Mouse (Mus musculus) layer of hippocampus, postnatal 25 days (tissue): ENCODE results near the gene 1810013L24Rik. TPM values are rescaled to one million over a fixed set of nuclear protein-coding genes. Genes with fewer than 3 reads are reported as not detected.

Experiments used
- DNase-seq, 2 experiments: peaks; one replicate each; pipeline ENCODE4 v3.0.0; 2022; ENCODE audit warnings: mixed read lengths in 2 of 2, low spot score in 1 of 2; ENCODE audit errors: extremely low spot score in 1 of 2
- total RNA-seq, 2 experiments: library from RNA; stranded (reverse); gene quantifications; 2 replicates each; pipeline ENCODE4 v1.2.3; 2021

Gene 1810013L24Rik
- total RNA-seq, 2 experiments from 2014 or later: 93.3 to 104 TPM

DNA sequence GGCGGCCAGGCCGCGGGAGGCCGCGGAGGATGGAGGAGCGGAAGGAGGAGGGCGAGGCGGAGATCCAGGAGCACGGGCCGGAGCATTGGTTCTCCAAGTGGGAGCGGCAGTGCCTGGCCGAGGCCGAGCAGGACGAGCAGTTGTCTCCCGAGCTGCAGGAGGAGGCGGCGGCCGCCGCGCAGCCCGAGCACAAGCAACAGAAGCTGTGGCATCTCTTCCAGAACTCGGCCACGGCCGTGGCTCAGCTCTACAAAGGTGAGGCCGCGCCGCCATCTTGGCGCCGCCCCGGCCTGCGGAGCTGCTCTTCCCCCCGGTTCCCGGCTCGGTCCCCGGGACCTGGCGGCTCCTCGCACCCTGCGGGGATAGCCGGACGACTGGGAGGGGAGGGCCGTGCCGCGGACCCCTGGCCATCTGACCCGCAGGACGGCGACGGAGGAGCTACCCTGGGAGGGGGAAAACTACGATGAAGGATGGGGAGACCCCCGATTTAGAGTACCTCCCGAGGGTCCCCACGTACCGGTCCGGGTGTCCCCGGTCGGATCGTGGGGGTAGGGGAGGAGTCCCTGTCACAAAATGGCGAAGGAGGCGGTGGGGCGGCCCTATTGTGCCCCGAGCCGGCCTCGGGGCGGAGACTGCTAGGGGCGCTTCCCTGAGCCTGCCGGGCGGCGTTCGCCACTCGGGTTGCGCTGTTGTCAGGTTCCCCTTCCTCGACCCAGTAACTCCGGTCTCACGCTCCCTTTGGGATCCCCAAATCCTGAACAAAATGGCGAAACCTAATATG lies 721 bp downstream of the 1810013L24Rik start:
- DNase-seq: peak; percentile 54

DNA sequence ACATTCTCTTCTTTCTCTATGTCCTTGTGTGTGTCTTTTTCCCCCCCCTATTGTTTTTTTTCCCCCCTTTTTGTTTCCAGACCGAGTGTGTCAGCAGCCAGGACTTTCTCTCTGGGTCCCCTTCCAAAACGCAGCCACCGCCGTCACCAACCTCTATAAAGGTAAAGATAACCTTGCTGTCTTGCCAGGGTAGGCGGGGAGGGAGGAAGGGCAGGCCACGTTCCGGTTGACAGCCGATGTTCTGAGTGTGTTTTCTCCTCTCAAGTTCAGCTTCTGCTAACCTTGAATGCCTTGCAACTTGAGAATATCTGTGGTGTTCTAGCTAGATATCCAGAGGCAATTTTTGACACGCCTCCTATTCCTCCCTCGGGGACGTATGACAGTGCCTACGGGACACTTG lies 1.3 kb downstream of the 1810013L24Rik start:
- no peak for DNase-seq

DNA sequence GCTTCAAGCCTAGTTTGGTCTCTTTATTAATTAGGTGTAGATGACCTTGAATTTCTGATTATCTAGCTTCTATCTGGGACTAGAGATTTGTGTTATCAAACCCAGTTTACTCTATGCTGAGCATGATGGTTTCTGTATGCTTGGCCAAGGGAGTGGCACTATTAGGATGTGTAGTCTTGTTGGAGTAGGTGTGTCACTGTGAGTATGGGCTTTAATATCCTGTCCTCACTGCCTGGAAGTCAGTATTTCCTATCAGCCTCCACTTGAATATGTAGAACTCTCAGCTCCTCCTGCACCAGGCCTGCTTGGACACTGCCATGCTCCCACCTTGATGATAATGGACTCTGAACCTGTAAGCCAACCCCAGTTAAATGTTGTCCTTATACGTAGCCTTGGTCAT lies 7.0 kb downstream of the 1810013L24Rik start:
- DNase-seq: no peak

DNA sequence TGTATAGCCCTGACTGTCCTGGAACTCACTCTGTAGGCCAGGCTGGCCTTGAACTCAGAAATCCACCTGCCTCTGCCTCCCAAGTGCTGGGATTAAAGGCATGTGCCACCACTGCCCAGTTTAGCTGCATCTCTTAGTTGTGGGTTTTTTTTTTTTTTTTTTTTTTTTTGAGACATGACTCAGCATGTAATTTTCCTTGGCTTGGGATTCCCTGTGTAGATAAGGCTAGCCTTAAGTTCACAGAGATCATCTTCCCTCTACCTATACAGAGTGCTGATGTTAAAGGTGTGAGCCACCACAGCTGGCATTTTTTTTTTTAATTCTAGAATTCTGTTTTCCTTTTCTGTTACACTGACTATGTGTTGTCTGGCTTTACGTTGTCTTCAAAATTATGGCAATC lies 7.7 kb downstream of the 1810013L24Rik start:
- no peak for DNase-seq

DNA sequence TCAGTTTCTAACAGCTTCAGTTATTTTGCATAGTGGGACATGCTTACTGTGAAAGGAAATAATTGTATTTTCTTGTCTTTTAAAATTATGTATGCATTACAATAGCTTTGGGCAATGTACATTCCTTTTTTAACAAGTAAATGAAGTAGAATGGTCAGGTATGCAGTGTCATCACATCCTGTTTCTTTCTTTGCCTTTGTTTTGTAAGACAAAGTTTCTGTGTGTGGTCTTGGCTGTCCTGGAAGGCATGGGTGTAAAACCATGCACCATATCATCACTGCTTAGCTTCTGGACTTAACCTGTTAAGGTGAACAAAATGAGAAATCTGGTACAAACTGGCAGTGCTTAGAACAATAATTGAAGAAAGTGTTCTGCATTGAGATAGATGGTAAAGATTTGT lies 9.0 kb downstream of the 1810013L24Rik start:
- no peak for DNase-seq

DNA sequence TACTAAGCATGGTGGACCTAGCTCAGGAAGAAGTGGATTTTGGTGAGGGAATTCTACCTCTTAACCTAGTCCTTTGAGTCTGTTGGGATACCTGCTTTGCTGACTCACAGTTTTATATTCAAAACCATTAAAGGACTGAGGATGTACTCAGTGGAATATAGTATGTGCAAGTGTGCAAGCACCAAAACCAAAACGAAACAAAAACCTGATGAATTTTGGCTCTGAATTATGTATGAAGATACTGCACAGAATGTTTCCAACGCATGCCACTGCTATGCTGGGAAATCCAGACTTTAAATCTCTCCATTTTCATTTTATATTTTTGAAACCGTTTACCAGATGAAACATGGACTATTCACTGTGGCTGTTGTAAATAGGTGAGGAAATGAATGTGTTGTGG lies 10.7 kb downstream of the 1810013L24Rik start:
- no peak for DNase-seq

DNA sequence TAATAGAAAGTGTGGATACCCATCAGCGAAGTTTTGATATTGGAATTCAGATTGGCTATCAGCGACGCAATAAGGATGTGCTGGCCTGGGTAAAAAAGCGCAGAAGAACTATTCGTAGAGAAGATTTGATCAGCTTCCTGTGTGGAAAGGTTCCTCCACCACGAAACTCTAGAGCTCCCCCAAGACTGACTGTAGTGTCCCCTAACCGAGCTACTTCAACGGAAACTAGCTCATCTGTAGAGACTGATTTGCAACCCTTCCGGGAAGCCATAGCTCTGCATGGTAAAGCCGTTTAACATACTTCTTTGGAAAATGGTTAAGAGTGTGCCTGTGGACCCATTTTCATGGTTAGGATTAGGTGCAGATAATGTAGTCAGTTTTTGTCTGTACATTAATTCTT lies 13.1 kb downstream of the 1810013L24Rik start:
- no peak for DNase-seq

DNA sequence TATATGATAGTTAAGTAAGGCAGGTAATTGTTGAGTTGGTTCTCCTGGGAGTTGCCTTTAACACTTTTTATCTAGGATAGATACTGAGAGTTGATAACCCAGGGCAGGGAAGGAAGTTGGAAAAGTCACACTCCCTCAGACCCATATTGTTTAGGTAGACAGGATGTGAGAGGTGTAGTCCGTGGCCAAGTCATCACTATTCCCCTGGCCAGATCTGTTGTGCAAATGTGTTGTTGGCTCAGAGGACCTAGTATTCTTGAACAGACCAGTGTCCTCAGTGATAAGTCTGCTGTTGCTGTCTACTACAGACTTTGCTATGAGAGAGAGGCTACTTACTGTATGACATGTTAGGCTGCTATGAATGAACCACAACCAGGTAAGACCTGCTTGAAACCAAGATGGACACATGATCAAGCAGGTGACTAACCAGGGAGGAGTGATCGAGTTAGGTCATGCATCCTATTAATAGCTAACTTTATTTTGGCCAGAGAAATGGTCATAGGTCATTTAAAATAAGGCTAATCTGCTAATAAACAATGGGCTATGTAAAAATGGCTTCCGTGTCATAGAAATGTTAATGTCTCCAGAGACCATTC lies 13.8 kb downstream of the 1810013L24Rik start:
- DNase-seq: no peak

DNA sequence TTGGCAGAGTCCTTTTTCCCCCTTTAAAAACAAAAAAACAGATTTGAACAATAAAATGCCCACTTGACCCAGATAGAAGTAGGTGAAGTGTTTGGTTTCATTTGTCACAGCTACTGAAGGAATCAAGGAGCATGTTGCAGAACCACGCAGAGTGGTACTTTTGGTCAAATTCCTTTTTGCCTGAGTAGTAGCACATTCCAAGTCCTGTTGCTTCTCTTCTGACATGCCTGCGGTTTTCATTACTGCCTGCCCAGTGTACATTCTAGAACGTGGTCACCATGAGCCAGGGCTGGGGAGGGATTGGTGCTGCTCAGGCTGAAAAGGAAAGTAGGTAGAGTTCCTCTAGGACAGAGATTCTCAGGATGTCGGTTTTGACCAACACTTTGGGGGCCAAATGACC lies 16.1 kb downstream of the 1810013L24Rik start:
- DNase-seq: no peak

DNA sequence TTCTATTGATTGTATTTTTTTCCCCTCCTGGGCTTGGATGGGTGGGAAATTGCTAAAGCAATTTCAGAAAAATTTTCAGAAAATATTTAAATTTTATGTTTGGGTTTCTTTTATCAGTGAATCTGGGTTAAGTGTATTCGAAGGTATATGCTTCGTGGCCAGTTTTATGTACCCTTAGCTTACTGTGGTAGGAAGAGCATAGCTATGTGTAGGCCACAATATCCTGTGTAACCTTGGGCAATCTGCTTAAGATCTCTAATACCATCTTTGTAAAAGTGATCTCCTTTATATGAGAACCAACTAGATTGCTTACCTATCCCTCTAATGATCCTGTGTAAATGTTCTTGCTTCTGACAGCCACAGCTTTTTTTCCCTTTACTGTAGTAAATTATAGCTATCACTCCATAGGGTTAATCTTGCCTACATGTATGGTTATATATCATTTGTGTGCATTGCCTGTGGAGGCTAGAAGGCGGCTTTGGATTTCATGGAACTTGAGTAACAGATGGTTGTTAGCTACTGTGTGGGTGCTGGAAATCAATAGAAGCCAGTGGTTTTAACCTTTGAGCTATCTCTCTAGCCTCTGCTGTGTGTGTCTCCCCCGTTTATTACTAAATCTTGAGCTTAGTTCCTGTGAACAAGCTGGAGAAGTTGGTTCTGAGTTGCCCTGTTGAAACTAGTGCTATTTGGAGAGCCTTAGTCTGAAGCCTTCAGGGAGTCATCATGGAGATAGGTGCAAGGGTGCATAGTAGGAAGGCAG lies 18.6 kb downstream of the 1810013L24Rik start:
- no peak for DNase-seq

DNA sequence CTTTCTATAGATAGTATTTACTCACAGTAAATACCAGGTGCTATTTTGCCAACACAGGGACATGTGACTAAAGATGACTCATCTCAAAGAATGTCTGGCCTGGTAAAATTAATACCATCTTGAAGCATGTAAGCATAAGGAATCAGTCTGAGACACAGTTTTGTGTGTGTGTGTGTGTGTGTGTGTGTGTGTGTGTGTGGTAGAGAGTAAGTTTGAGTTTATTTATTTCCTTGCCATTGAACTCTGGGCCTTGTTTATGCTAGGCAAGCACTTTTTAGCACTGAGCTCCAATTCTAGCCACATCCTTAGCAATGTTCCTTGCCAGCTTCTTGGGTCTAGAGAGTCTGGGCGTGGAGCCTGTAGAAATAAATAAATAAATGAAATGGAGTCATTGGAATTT lies 20.0 kb downstream of the 1810013L24Rik start:
- no peak for DNase-seq

DNA sequence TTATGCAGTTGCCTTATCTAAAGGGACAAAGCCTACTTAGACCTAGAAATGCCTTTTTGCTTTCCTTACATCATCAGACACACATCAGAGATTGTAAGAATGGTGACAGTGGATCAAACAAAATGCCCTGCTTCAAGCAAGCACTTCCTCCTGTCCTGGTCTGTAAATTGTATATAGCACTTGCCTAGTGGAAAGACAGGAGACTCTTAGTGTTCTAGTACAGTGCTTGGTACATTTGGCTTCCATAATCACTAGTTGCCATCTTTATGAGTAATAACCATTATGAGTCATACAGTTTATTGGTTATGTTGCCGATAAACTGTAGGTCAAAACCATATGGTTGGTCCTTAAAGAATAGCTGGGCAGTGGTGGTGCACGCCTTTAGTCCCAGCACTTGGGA lies 25.2 kb downstream of the 1810013L24Rik start:
- no peak for DNase-seq

DNA sequence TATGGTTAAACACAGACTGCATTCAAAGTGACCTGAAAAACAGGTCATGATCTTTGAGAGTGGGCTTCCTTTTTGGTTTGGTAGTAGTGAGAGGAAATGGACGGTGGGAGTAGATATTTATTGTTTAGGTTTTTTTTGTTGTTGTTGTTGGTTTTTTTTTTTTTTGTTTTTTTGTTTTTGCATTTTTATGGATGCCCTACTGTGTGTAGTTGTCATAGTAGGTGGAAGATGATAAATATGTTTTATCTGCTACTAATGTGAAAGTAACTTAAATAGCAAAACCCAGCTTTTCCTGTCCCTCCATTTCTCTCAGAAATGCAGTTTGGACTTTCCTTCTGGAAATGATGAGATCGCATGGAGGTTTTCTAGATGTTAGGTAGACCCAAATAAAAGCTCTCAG lies 26.9 kb downstream of the 1810013L24Rik start:
- no peak for DNase-seq

DNA sequence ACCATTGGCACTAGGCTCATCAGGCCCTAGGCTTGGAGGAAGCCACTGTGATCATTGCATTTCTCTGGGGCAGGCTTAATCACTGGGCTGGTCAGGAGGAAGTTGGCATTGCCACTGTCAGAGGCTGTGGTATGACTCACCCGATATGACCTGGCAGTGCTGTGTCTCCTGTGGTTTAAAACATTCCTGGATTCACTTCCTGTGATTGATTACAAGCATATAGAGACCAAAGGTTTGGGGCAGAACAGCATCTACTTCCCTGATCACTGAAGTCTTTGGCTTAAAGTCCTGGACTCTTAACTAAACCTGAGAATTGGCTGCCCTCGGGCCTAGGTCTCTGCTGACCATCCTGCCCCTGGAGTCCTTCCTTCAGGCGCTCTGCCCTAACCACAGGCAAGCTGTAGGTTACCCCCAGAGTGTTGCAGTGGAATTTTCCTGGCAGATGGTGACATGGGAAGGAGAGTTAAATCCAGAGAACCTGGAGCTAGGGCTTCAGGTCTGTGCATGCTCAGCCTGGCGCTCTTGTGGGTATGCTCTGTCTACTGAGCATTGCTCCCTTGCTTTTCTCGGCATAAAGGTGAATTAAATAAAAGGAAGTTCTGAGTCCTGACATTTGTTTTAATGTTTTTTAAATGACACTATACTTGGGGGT lies 32.6 kb downstream of the 1810013L24Rik start:
- DNase-seq: no peak

DNA sequence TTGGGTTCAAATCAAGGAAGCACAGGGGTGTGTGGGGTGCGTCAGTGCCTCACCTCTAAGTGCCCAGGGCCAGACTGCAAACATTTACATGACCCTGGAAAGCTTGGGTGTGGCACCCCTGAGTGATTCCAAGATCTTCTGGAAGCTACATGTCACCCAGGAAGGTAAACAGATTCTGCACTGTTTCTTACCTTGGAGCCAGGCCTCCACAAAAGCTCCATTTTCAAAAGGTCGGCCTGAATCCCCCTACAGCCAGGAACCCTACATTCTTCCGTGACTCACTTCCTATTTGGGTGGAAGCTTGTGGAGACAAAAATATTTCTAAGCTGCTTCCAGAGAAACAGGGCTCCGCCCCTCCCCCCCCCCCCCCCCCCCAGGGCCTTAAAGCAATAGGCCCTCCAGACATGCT lies 34.3 kb downstream of the 1810013L24Rik start:
- no peak for DNase-seq

DNA sequence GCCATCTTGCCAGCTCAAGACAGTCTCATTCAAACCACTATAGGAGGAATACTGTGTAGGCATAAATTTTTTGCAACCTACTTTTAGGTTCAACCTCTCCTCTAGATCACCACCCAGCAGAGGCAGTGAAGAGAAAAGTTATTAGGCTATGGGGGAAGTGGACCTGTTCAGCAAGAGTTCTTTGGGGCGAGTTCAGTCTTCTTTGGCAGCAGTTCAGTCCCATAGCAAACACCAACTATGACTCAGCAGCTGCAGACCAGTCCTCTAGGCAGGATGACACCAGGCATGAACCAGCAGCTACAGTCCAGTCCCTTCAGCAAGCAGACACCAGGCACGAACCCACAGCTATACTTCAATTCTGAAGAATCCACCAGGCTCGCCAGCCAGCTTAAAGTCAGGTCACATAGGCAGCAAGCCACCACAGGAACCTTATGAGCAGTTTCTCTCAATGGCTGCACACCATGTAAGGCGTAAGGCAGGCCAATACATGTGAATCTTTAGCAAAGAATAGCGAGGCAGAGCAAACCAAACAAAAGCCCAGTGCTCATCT lies 37.6 kb downstream of the 1810013L24Rik start:
- DNase-seq: no peak

DNA sequence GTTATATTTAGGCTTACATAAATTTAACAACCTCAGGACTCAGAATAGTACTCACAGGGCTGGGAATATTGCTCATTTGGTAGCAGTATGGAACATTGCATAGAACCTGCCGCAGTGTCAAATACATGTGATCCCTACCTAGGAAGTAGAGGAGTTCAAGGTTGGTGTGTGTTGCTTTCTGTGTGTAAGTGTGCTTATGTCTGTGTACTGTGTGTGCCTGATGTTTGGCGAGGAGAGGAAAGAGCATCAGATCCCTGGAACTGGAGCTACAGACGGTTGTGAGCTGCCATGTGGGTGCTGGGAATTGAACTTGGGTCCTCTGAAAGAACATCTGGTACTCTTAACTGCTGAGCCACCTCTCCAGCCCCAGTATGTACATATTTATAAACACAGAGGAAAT lies 38.6 kb downstream of the 1810013L24Rik start:
- no peak for DNase-seq

DNA sequence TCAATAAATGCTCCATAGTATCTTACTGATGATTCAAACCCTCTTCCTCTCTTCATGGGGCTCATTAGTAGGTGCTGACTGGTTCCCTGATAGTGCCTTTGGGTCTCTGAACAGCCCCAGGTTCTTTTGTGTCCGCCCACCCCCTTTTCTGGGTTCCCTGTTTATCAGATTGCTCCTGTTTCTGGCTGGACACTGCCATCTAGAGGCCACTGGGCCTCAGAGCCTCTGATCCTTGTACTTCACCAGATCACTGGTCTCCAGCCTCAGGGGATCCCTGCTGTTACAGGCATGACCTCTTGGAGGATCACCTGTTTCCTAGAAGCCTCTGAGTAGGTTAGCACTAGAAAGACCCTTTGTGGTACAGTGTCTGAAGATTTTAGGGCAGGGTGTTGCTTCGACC lies 39.8 kb downstream of the 1810013L24Rik start:
- peak; percentile 53 to 72 for DNase-seq

DNA sequence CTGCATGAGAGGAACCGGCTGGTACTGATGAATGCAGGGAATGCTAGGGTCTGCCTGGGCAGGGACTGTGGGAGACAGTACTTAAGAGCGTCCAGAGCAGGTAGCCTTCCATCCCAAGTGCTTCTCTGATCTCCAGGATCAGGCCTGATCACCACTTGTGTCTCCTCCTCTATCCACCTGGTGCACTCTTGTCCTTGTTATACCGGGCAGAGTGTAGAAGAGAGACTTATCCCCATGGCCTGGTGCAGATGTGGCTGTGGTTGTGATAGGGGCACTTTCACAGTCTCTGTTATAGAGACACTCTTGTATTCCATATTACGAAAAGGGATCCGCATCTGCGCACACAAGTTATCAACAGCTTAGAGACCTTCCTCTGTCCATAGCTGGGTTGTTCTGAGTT lies 41.5 kb downstream of the 1810013L24Rik start:
- no peak for DNase-seq

DNA sequence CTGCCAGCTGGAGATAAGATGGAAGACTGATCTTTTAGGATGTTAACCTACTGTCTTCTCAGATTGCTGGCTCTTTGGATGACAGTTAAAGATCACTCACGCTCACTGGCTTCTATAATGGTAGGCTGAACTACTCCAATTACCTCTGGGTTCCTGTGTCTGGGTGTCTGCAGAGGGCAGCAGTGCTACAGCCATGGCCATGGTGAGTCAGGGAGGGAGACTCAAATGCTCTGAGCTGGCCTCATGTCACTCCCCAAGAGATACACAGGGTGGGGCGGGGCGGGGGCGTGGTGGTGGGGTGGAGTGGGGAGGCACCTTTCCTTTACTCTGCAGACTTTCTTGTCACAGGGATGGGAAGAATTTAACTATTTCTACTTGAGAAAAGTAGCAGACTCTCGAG lies 42.1 kb downstream of the 1810013L24Rik start:
- DNase-seq: no peak

DNA sequence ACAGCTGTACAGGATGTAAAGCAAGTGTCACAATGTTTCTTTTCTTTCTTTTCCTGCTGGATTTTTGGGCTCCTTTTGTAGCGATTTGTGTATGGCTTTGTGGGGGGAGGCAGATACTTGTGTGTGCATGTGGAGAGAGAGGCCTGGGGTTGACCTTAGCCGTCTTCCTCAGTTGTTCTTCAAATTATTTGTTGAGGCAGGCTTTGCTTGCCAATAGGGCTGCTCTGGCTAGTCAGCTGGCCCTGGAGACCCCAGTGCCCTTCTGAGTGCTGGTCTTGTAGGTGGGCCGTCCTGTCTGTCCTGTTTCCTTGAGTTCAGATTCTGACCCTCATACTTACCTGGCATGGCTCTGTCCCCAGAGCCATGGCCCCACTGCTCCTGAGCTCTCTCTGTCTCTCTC lies 42.6 kb downstream of the 1810013L24Rik start:
- no peak for DNase-seq
